Mouse (Mus musculus) testis, adult 2 months (tissue): ENCODE data around the gene Nav1.

Source experiments
- CTCF ChIP-seq: fragments of 200-500 bp; IDR thresholded peaks from 2 replicates; pipeline ENCODE4 v1.5.1; 2012; ENCODE audit warnings: low read depth, mild to moderate bottlenecking, inconsistent platforms, low read length, moderate library complexity; ENCODE audit not compliant: control insufficient read depth, insufficient read depth, insufficient replicate concordance
- POLR2A ChIP-seq: fragments of 200-500 bp; IDR thresholded peaks from 2 replicates; pipeline ENCODE4 v1.6.1; 2012; ENCODE audit warnings: low read depth, mild to moderate bottlenecking, inconsistent platforms, low read length, moderate library complexity; ENCODE audit not compliant: control insufficient read depth

- TF ChIP-seq CTCF (no peak), POLR2A (no peak)
Observed at GRCm38 (mm10) chr1:135534070-135534469, 73.0 kb downstream of the Nav1 start.
